Mouse (Mus musculus): Measurements from ENCODE around the gene Kiss1r.

- TF ChIP-seq CTCF (IDR thresholded peaks at IDR 0.05; ENCODE audit: borderline replicate concordance, extremely low read depth, insufficient read depth, insufficient read length) = no peak
- no peak for TF ChIP-seq POLR2A (IDR thresholded peaks at IDR 0.05; ENCODE audit: borderline replicate concordance, extremely low read depth, insufficient read depth, insufficient read length, poor library complexity, severe bottlenecking)
Observed at GRCm38 (mm10) chr10:79890670-79891069, 26.1 kb upstream of the Kiss1r start, which contains the start of gene Cfd.
